Mouse (Mus musculus) midbrain, embryonic 13.5 days (tissue): ENCODE measurements around the gene Ntrk2. TPM values are rescaled to one million over a fixed set of nuclear protein-coding genes. Genes with fewer than 3 reads are reported as not detected.
A peak's percentile ranks its signal among the peaks of the same experiment; 100 is the strongest.

ENCODE experiments used
- ATAC-seq: fragments of 200-750 bp; cut with Nextera tagmentation; 2 replicates; pipeline ENCODE4 v1.8.0; 2017; ENCODE audit warnings: mild to moderate bottlenecking, moderate TSS enrichment, moderate library complexity
- H3K27ac ChIP-seq: fragments of 300-500 bp; sonication (generic); 2 replicates; pipeline ENCODE4 v1.5.1; 2015; ENCODE audit warnings: inconsistent platforms, mild to moderate bottlenecking, moderate library complexity
- H3K27me3 ChIP-seq: fragments of 300-500 bp; sonication (generic); 2 replicates; pipeline ENCODE4 v1.6.1; 2015; ENCODE audit warnings: mild to moderate bottlenecking, inconsistent platforms
- H3K36me3 ChIP-seq: fragments of 300-500 bp; sonication (generic); 2 replicates; pipeline ENCODE4 v1.6.1; 2015; ENCODE audit warnings: mild to moderate bottlenecking, inconsistent platforms
- H3K4me1 ChIP-seq: fragments of 300-500 bp; sonication (generic); replicated peaks from 2 replicates; pipeline ENCODE4 v1.6.1; 2015; ENCODE audit warnings: inconsistent platforms
- H3K4me2 ChIP-seq: fragments of 300-500 bp; sonication (generic); replicated peaks from 2 replicates; pipeline ENCODE4 v1.6.1; 2015; ENCODE audit warnings: moderate library complexity, mild to moderate bottlenecking, inconsistent platforms
- H3K4me3 ChIP-seq: fragments of 300-500 bp; sonication (generic); replicated peaks from 2 replicates; pipeline ENCODE4 v1.5.1; 2015; ENCODE audit warnings: mild to moderate bottlenecking, inconsistent platforms
- H3K9ac ChIP-seq: fragments of 300-500 bp; sonication (generic); replicated peaks from 2 replicates; pipeline ENCODE4 v1.6.1; 2015; ENCODE audit warnings: mild to moderate bottlenecking, inconsistent platforms
- H3K9me3 ChIP-seq: fragments of 300-500 bp; sonication (generic); 2 replicates; pipeline ENCODE4 v1.6.1; 2016; ENCODE audit warnings: mild to moderate bottlenecking, inconsistent platforms
- WGBS: fragments of 180-500 bp; shearing (Covaris S2); methylation state at CpG from one replicate; pipeline ENCODE4 v1.1.7; 2015; 5-methylcytosine and 5-hydroxymethylcytosine counted together
- polyA plus RNA-seq: library from polyadenylated mRNA; unstranded; fragments of >200 nt; fragmentation: Nextera tagmentation; extraction: Ambion mirVana; gene quantifications from 2 replicates; pipeline ENCODE4 v1.2.1, GENCODE M21; 2015

Gene Ntrk2
- polyA plus RNA-seq, 1 experiment from 2014 or later = 78.5 TPM

GRCm38 (mm10) chr13:58999373-59000053 is 193.1 kb downstream of the Ntrk2 start:
- H3K27me3 ChIP-seq = no peaks in the 10 kb centered on the region
- WGBS = 60% methylated on average over 11 of the region's 11 CpGs
- no peak overlapping the region for H3K4me2 ChIP-seq
- H3K4me3 ChIP-seq = no peak overlapping the region
- 0 out of 2 replicates have a peak overlapping the region, but pooled peaks have one; percentile 25 for H3K27ac ChIP-seq
- ATAC-seq = peak; percentile 37; the same call in 1 of the 2 replicates
- no peaks in the 10 kb centered on the region for H3K9me3 ChIP-seq
- H3K9ac ChIP-seq = no peak overlapping the region
- H3K36me3 ChIP-seq = no peaks in the 10 kb centered on the region
- H3K4me1 ChIP-seq = peaks cover 35% of the 10 kb centered on the region

GRCm38 (mm10) chr13:59002943-59003806 is 196.8 kb downstream of the Ntrk2 start:
- Histone ChIP-seq H3K9me3 (no peaks in the 10 kb centered on the region; the same call in 1 of the 2 replicates), H3K27me3 (no peaks in the 10 kb centered on the region), H3K4me1 (peaks cover 39% of the 10 kb centered on the region), H3K9ac (no peak overlapping the region), H3K4me3 (no peak overlapping the region), H3K36me3 (no peaks in the 10 kb centered on the region), H3K4me2 (no peak overlapping the region), H3K27ac (no peak overlapping the region)
- 75% methylated on average over 12 of the region's 12 CpGs for WGBS
- no peak for ATAC-seq

- no peak overlapping the region for H3K4me3 ChIP-seq
- H3K27me3 ChIP-seq = no peaks in the 10 kb centered on the region
- H3K4me1 ChIP-seq = peaks cover 38% of the 10 kb centered on the region
- H3K36me3 ChIP-seq = no peaks in the 10 kb centered on the region
- no peaks in the 10 kb centered on the region; the same call in 1 of the 2 replicates for H3K9me3 ChIP-seq
- no peak overlapping the region for H3K9ac ChIP-seq
- 51% methylated on average over 6 of the region's 6 CpGs for WGBS
- ATAC-seq = no peak
- no peak overlapping the region for H3K4me2 ChIP-seq
- H3K27ac ChIP-seq = no peak overlapping the region
These were observed 197.4 kb downstream of the Ntrk2 start for GRCm38 (mm10) chr13:59003807-59004173.

- no peaks in the 10 kb centered on the region for H3K36me3 ChIP-seq
- ATAC-seq = no peak
- H3K27me3 ChIP-seq = no peaks in the 10 kb centered on the region
- H3K4me3 ChIP-seq = no peak overlapping the region
- H3K4me2 ChIP-seq = no peak overlapping the region
- H3K27ac ChIP-seq = 0 out of 2 replicates have a peak overlapping the region, but pooled peaks have one; percentile 3
- H3K9me3 ChIP-seq = no peaks in the 10 kb centered on the region; the same call in 1 of the 2 replicates
- no peak overlapping the region for H3K9ac ChIP-seq
- 68% methylated on average over 6 of the region's 6 CpGs for WGBS
- peaks cover 30% of the 10 kb centered on the region for H3K4me1 ChIP-seq
These were observed 198.2 kb downstream of the Ntrk2 start for GRCm38 (mm10) chr13:59004579-59004978.

- Histone ChIP-seq H3K9me3 (no peaks in the 10 kb centered on the region; the same call in 1 of the 2 replicates), H3K4me1 (peaks cover 43% of the 10 kb centered on the region), H3K27ac (peak overlapping the region; percentile 95), H3K36me3 (no peaks in the 10 kb centered on the region), H3K27me3 (no peaks in the 10 kb centered on the region), H3K4me2 (no peak overlapping the region), H3K4me3 (no peak overlapping the region), H3K9ac (no peak overlapping the region)
- no peak for ATAC-seq
- WGBS = 89% methylated on average over 5 of the region's 5 CpGs
These were observed 203.5 kb downstream of the Ntrk2 start for GRCm38 (mm10) chr13:59009855-59010254.

GRCm38 (mm10) chr13:59010893-59011529 is 204.6 kb downstream of the Ntrk2 start:
- peaks cover 39% of the 10 kb centered on the region for H3K4me1 ChIP-seq
- H3K4me2 ChIP-seq = peak overlapping the region; percentile 67
- H3K27me3 ChIP-seq = no peaks in the 10 kb centered on the region
- ATAC-seq = peak; percentile 84
- H3K36me3 ChIP-seq = no peaks in the 10 kb centered on the region
- H3K9ac ChIP-seq = peak overlapping the region; percentile 64
- H3K4me3 ChIP-seq = peak overlapping the region; percentile 35
- no peaks in the 10 kb centered on the region; the same call in 1 of the 2 replicates for H3K9me3 ChIP-seq
- 5% methylated on average over 16 of the region's 16 CpGs for WGBS
- H3K27ac ChIP-seq = peak overlapping the region; percentile 95

GRCm38 (mm10) chr13:59011530-59011903 is 205.1 kb downstream of the Ntrk2 start:
- ATAC-seq = peak; percentile 97
- Histone ChIP-seq H3K27me3 (no peaks in the 10 kb centered on the region), H3K4me3 (peak overlapping the region; percentile 35), H3K36me3 (no peaks in the 10 kb centered on the region), H3K4me2 (peak overlapping the region; percentile 67), H3K4me1 (peaks cover 39% of the 10 kb centered on the region), H3K9ac (peak overlapping the region; percentile 64), H3K27ac (peak overlapping the region; percentile 95), H3K9me3 (no peaks in the 10 kb centered on the region; the same call in 1 of the 2 replicates)
- WGBS = 1% methylated on average over 15 of the region's 15 CpGs

GRCm38 (mm10) chr13:59015360-59015759 is 209.0 kb downstream of the Ntrk2 start:
- H3K27me3 ChIP-seq = no peaks in the 10 kb centered on the region
- no peak overlapping the region for H3K4me2 ChIP-seq
- no peak overlapping the region for H3K9ac ChIP-seq
- no peak for ATAC-seq
- no peak overlapping the region for H3K4me3 ChIP-seq
- 58% methylated on average over 1 of the region's 1 CpGs for WGBS
- no peaks in the 10 kb centered on the region for H3K9me3 ChIP-seq
- peaks cover 32% of the 10 kb centered on the region for H3K4me1 ChIP-seq
- no peak overlapping the region for H3K27ac ChIP-seq
- H3K36me3 ChIP-seq = no peaks in the 10 kb centered on the region

GRCm38 (mm10) chr13:59017121-59017520 is 210.8 kb downstream of the Ntrk2 start:
- Histone ChIP-seq H3K27me3 (no peaks in the 10 kb centered on the region), H3K36me3 (no peaks in the 10 kb centered on the region), H3K4me2 (no peak overlapping the region), H3K9ac (no peak overlapping the region), H3K9me3 (no peaks in the 10 kb centered on the region), H3K4me1 (peaks cover 15% of the 10 kb centered on the region), H3K27ac (no peak overlapping the region), H3K4me3 (no peak overlapping the region)
- 59% methylated on average over 5 of the region's 5 CpGs for WGBS
- no peak for ATAC-seq

- 94% methylated on average over 22 of the region's 22 CpGs for WGBS
- Histone ChIP-seq H3K4me2 (no peak overlapping the region), H3K4me3 (no peak overlapping the region), H3K27ac (no peak overlapping the region), H3K27me3 (no peaks in the 10 kb centered on the region), H3K36me3 (no peaks in the 10 kb centered on the region), H3K9me3 (peaks cover 4% of the 10 kb centered on the region; the same call in 1 of the 2 replicates), H3K4me1 (no peaks in the 10 kb centered on the region), H3K9ac (no peak overlapping the region)
- no peak for ATAC-seq
These were observed 216.1 kb downstream of the Ntrk2 start for GRCm38 (mm10) chr13:59022251-59023042.

- WGBS = 90% methylated on average over 8 of the region's 8 CpGs
- no peak overlapping the region for H3K27ac ChIP-seq
- no peaks in the 10 kb centered on the region for H3K36me3 ChIP-seq
- H3K4me3 ChIP-seq = no peak overlapping the region
- H3K4me1 ChIP-seq = peaks cover 8% of the 10 kb centered on the region
- no peaks in the 10 kb centered on the region for H3K27me3 ChIP-seq
- no peak for ATAC-seq
- H3K9ac ChIP-seq = no peak overlapping the region
- H3K4me2 ChIP-seq = no peak overlapping the region
- H3K9me3 ChIP-seq = peaks cover 4% of the 10 kb centered on the region; the same call in 1 of the 2 replicates
These were observed 219.3 kb downstream of the Ntrk2 start for GRCm38 (mm10) chr13:59025653-59026052.
